Mouse (Mus musculus) hindbrain, embryonic 13.5 days (tissue): ENCODE results near the gene Zfp1. TPM values are rescaled to one million over a fixed set of nuclear protein-coding genes. Genes with fewer than 3 reads are reported as not detected.

ENCODE experiments used
- ATAC-seq: fragments of 200-750 bp; cut with Nextera tagmentation; 2 replicates; pipeline ENCODE4 v1.8.0; 2017; ENCODE audit warnings: moderate TSS enrichment; ENCODE audit not compliant: low FRiP score
- H3K27ac ChIP-seq: fragments of 300-500 bp; sonication (generic); 2 replicates; pipeline ENCODE4 v1.5.1; 2015; ENCODE audit warnings: inconsistent platforms, mild to moderate bottlenecking, moderate library complexity
- H3K27me3 ChIP-seq: fragments of 300-500 bp; sonication (generic); 2 replicates; pipeline ENCODE4 v1.6.1; 2015; ENCODE audit warnings: mild to moderate bottlenecking, inconsistent platforms
- H3K36me3 ChIP-seq: fragments of 300-500 bp; sonication (generic); 2 replicates; pipeline ENCODE4 v1.6.1; 2015; ENCODE audit warnings: mild to moderate bottlenecking, inconsistent platforms
- H3K4me1 ChIP-seq: fragments of 300-500 bp; sonication (generic); replicated peaks from 2 replicates; pipeline ENCODE4 v1.6.1; 2015; ENCODE audit warnings: inconsistent platforms
- H3K4me2 ChIP-seq: fragments of 300-500 bp; sonication (generic); 2 replicates; pipeline ENCODE4 v1.6.1; 2015; ENCODE audit warnings: inconsistent platforms, mild to moderate bottlenecking, moderate library complexity
- H3K4me3 ChIP-seq: fragments of 300-500 bp; sonication (generic); 2 replicates; pipeline ENCODE4 v1.5.1; 2015; ENCODE audit warnings: mild to moderate bottlenecking, inconsistent platforms
- H3K9ac ChIP-seq: fragments of 300-500 bp; sonication (generic); 2 replicates; pipeline ENCODE4 v1.6.1; 2015; ENCODE audit warnings: mild to moderate bottlenecking, inconsistent platforms
- H3K9me3 ChIP-seq: fragments of 300-500 bp; sonication (generic); 2 replicates; pipeline ENCODE4 v1.6.1; 2016; ENCODE audit warnings: inconsistent platforms
- WGBS: fragments of 180-500 bp; shearing (Covaris S2); methylation state at CpG from one replicate; pipeline ENCODE4 v1.1.7; 2015; 5-methylcytosine and 5-hydroxymethylcytosine counted together
- microRNA-seq: library from miRNA; unstranded; fragments of <30 nt; microRNA quantifications from one replicate; pipeline ENCODE4, GENCODE M21; 2016
- polyA plus RNA-seq: library from polyadenylated mRNA; unstranded; fragments of >200 nt; fragmentation: Nextera tagmentation; extraction: Ambion mirVana; gene quantifications from 2 replicates; pipeline ENCODE4 v1.2.1, GENCODE M21; 2015

Gene Zfp1
- polyA plus RNA-seq, 1 experiment from 2014 or later, result 27.6 TPM

- peak overlapping the region; percentile 99 for H3K27ac ChIP-seq
- peaks cover 68% of the 10 kb centered on the region for H3K4me1 ChIP-seq
- ATAC-seq, result no peak
- WGBS, result 40% methylated on average over 5 of the region's 5 CpGs
- no peaks in the 10 kb centered on the region for H3K9me3 ChIP-seq
- peak overlapping the region; percentile 25; the same call in 1 of the 2 replicates for H3K9ac ChIP-seq
- H3K27me3 ChIP-seq, result no peaks in the 10 kb centered on the region
- H3K4me2 ChIP-seq, result no peak overlapping the region
- peaks cover 45% of the 10 kb centered on the region for H3K36me3 ChIP-seq
- no peak overlapping the region for H3K4me3 ChIP-seq
Observed at GRCm38 (mm10) chr8:111718937-111719336, 75.7 kb downstream of the Zfp1 start.

GRCm38 (mm10) chr8:111720115-111720544, 76.9 kb downstream of the Zfp1 start:
- Histone ChIP-seq H3K27ac (peak overlapping the region; percentile 62), H3K4me2 (no peak overlapping the region), H3K9ac (no peak overlapping the region), H3K27me3 (no peaks in the 10 kb centered on the region), H3K36me3 (peaks cover 34% of the 10 kb centered on the region), H3K4me1 (peaks cover 66% of the 10 kb centered on the region), H3K4me3 (no peak overlapping the region), H3K9me3 (no peaks in the 10 kb centered on the region)
- WGBS, result 75% methylated on average over 4 of the region's 4 CpGs
- ATAC-seq, result no peak

Small RNA genes within 50 kb of the gene (microRNA-seq; reads per million reads assigned to microRNA genes)
- gene Mir7076, result not detected

Other genes starting within 250 kb of the Zfp1 start
- 0.19 and 0.22 TPM in 2 replicates for gene Fa2h, start 249.6 kb upstream of the Zfp1 start, polyA plus RNA-seq
- gene Wdr59, start 121.3 kb upstream of the Zfp1 start, polyA plus RNA-seq, result 7.4 and 8.3 TPM in 2 replicates
- gene Znrf1, start 107.3 kb upstream of the Zfp1 start, polyA plus RNA-seq, result 77.3 and 80.0 TPM in 2 replicates
- gene Ldhd, start 13.0 kb upstream of the Zfp1 start, polyA plus RNA-seq, result 0.52 and 0.53 TPM in 2 replicates
- gene Ctrb1, start 47.6 kb downstream of the Zfp1 start, polyA plus RNA-seq, result 3.1 TPM in 1 of 2 replicates, not detected in the other
- gene Bcar1, start 100.4 kb downstream of the Zfp1 start, polyA plus RNA-seq, result 55.4 and 55.6 TPM in 2 replicates
- 196 and 199 TPM in 2 replicates for gene Cfdp1, start 210.9 kb downstream of the Zfp1 start, polyA plus RNA-seq
- gene Tmem170, start 233.3 kb downstream of the Zfp1 start, polyA plus RNA-seq, result 5.7 and 5.9 TPM in 2 replicates